Mouse (Mus musculus): ENCODE results near the gene Zbtb20. TPM values are rescaled to one million over a fixed set of nuclear protein-coding genes. Genes with fewer than 3 reads are reported as not detected.

The Zbtb20 gene
- polyA plus RNA-seq, 1 experiment = 21.1 TPM

- peak in 1 of 2 experiments; percentile 73 for DNase-seq (ENCODE audit: extremely low spot score in 1 of 2, low spot score in 1 of 2)
Observed at GRCm38 (mm10) chr16:43504151-43504550, 628.5 kb downstream of the Zbtb20 start.

GRCm38 (mm10) chr16:43504556-43504955 lies 628.9 kb downstream of the Zbtb20 start:
- DNase-seq (ENCODE audit: extremely low spot score in 1 of 2, low spot score in 1 of 2) = no peak

- no peak for DNase-seq (ENCODE audit: extremely low spot score in 1 of 2, low spot score in 1 of 2)
Observed at GRCm38 (mm10) chr16:43505314-43505950, 629.8 kb downstream of the Zbtb20 start.

GRCm38 (mm10) chr16:43506189-43506751 lies 630.6 kb downstream of the Zbtb20 start:
- no peak for DNase-seq (ENCODE audit: extremely low spot score in 1 of 2, low spot score in 1 of 2)

GRCm38 (mm10) chr16:43506771-43507405 lies 631.2 kb downstream of the Zbtb20 start:
- no peak for DNase-seq (ENCODE audit: extremely low spot score in 1 of 2, low spot score in 1 of 2)

- no peak for DNase-seq (ENCODE audit: extremely low spot score in 1 of 2, low spot score in 1 of 2)
Observed at GRCm38 (mm10) chr16:43508166-43508998, 632.7 kb downstream of the Zbtb20 start.

- DNase-seq (ENCODE audit: extremely low spot score in 1 of 2, low spot score in 1 of 2) = no peak
Observed at GRCm38 (mm10) chr16:43510516-43510915, 634.8 kb downstream of the Zbtb20 start.

- no peak for DNase-seq (ENCODE audit: extremely low spot score in 1 of 2, low spot score in 1 of 2)
Observed at GRCm38 (mm10) chr16:43511531-43511930, 635.9 kb downstream of the Zbtb20 start.

- DNase-seq (ENCODE audit: extremely low spot score in 1 of 2, low spot score in 1 of 2) = no peak
Observed at GRCm38 (mm10) chr16:43513933-43514332, 638.3 kb downstream of the Zbtb20 start.

GRCm38 (mm10) chr16:43515538-43515937 lies 639.9 kb downstream of the Zbtb20 start:
- no peak for DNase-seq (ENCODE audit: extremely low spot score in 1 of 2, low spot score in 1 of 2)

GRCm38 (mm10) chr16:43520274-43520673 lies 644.6 kb downstream of the Zbtb20 start:
- no peak for DNase-seq (ENCODE audit: extremely low spot score in 1 of 2, low spot score in 1 of 2)

- DNase-seq (ENCODE audit: extremely low spot score in 1 of 2, low spot score in 1 of 2) = no peak
Observed at GRCm38 (mm10) chr16:43522482-43522881, 646.8 kb downstream of the Zbtb20 start.

GRCm38 (mm10) chr16:43524179-43524578 lies 648.5 kb downstream of the Zbtb20 start:
- no peak for DNase-seq (ENCODE audit: extremely low spot score in 1 of 2, low spot score in 1 of 2)

- no peak for DNase-seq (ENCODE audit: extremely low spot score in 1 of 2, low spot score in 1 of 2)
Observed at GRCm38 (mm10) chr16:43525624-43526023, 649.9 kb downstream of the Zbtb20 start.

GRCm38 (mm10) chr16:43528300-43528699 lies 652.6 kb downstream of the Zbtb20 start:
- no peak for DNase-seq (ENCODE audit: extremely low spot score in 1 of 2, low spot score in 1 of 2)

- DNase-seq (ENCODE audit: extremely low spot score in 1 of 2, low spot score in 1 of 2) = no peak
Observed at GRCm38 (mm10) chr16:43531328-43531727, 655.6 kb downstream of the Zbtb20 start.

GRCm38 (mm10) chr16:43534103-43534502 lies 658.4 kb downstream of the Zbtb20 start:
- peak in 1 of 2 experiments; percentile 33 for DNase-seq (ENCODE audit: extremely low spot score in 1 of 2, low spot score in 1 of 2)

- no peak for DNase-seq (ENCODE audit: extremely low spot score in 1 of 2, low spot score in 1 of 2)
Observed at GRCm38 (mm10) chr16:43535912-43536311, 660.2 kb downstream of the Zbtb20 start.

- no peak for DNase-seq (ENCODE audit: extremely low spot score in 1 of 2, low spot score in 1 of 2)
Observed at GRCm38 (mm10) chr16:43537163-43537562, 661.5 kb downstream of the Zbtb20 start.

- DNase-seq (ENCODE audit: extremely low spot score in 1 of 2, low spot score in 1 of 2) = no peak
Observed at GRCm38 (mm10) chr16:43539659-43540096, 664.0 kb downstream of the Zbtb20 start.

GRCm38 (mm10) chr16:43540108-43540507 lies 664.4 kb downstream of the Zbtb20 start:
- peak in 1 of 2 experiments; percentile 44 for DNase-seq (ENCODE audit: extremely low spot score in 1 of 2, low spot score in 1 of 2)
